Mouse (Mus musculus): ENCODE results near the gene Gabrb1. TPM values are rescaled to one million over a fixed set of nuclear protein-coding genes. Genes with fewer than 3 reads are reported as not detected.

Gene Gabrb1
- polyA plus RNA-seq, 1 experiment from 2014 or later: 0.01 TPM

Other genes with a start within 250 kb of the Gabrb1 start
- gene Cox7b2, start 109.9 kb upstream of the Gabrb1 start, polyA plus RNA-seq (2016; fragmentation: Nextera tagmentation; extraction: Ambion mirVana): not detected in 2 replicates
- gene Gabra4, start 195 bp downstream of the Gabrb1 start, polyA plus RNA-seq (2016; fragmentation: Nextera tagmentation; extraction: Ambion mirVana): 0.26 and 0.61 TPM in 2 replicates